Mouse (Mus musculus): ENCODE data around the gene Tlr11.

The Tlr11 gene

GRCm38 (mm10) chr14:50357593-50357992 lies at the start of gene Tlr11:
Gene Tlr11, plus strand, starts transcription at chr14:50357914.
- DNase-seq, result no peak

- no peak for DNase-seq
These were observed 31.1 kb upstream of the Tlr11 start, which contains the start of gene Olfr734 for GRCm38 (mm10) chr14:50326661-50327060. Gene Olfr734, minus strand, starts transcription at chr14:50326761.

DNA sequence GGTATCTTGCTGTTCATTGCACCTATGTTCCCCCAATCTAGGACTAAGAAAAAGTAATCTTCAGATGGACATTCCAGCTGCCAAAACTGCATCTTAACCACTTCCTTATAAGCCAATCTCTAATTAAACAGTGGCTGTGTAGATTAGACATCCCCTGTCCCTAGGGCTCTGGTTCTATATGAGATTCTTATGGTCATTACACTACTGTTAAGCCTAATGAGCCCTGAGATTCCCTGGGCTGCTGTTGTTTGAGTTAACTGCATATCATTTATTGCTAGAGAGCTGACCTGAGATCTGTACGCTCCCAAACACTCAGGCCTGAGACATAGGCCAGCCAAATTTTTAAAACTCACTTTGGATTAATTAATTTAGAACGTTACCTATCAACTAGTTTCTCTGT lies 8.9 kb upstream of the Tlr11 start, which contains the start of gene Olfr735:
Gene Olfr735, minus strand, starts transcription at position 77 of the 400 bp plus-strand sequence.
- DNase-seq, result no peak

GRCm38 (mm10) chr14:50352438-50352837 lies 5.3 kb upstream of the Tlr11 start:
- DNase-seq, result peak; percentile 9 to 36

DNA sequence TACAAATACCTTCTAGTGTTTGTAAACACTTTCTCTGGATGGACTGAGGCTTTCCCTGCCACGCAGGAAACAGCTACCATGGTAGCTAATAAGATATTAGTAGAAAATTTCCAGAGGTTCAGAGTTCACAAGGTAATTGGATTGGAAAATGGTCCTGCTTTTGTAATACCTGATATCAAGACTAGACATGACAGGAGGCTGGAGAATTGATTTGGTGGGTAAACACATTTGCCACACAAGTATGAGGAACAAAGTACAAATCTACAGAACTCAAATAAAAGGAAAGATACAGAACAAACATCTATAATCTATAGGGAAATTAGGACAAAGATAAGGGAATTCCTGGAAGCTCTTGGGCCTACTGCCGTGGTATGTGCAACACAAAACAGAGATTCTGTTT lies 989 bp upstream of the Tlr11 start:
- DNase-seq, result no peak

GRCm38 (mm10) chr14:50360480-50360879 lies 2.8 kb downstream of the Tlr11 start:
- DNase-seq, result no peak

DNA sequence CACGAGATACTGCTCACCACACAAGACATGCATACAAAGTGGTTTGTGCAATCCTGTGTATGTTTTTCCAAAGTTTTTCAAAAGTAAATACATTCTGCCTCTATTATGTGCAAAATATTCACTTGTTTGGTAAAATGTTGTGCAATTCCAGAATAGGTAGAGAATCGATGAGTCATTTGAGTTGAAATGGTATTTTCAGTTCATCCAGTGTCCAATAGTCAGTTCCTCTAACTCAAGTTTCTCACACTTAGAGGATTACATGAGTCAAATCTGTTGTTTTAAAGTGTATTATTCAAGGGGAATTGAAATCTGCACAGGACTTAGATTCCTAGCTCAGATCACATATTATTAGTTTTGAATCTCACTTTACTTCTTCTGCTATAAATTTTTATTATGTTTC lies 5.8 kb downstream of the Tlr11 start:
- no peak for DNase-seq

- no peak for DNase-seq
These were observed 23.1 kb downstream of the Tlr11 start, which contains the start of gene Olfr736 for GRCm38 (mm10) chr14:50380863-50381262. Gene Olfr736, plus strand, starts transcription at chr14:50381163.

DNA sequence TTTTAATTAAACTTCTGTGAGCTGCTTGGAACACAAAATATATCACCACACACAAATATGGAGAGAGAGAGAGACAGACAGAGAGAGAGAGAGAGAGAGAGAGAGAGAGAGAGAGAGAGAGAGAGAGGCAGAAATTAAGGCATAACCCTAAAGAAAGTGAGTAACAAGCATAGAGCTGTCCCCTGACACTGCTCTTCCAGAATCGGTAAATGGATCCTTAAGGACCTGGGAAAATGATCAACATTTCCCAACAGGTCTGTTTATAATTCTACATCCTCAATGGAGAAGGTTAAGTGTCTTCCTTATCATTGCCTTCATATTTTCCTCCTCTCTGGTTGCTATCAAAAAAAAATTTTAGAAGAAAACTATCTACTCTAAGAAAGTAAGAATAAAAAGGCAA lies 49.6 kb downstream of the Tlr11 start, which contains the start of gene Olfr738:
Gene Olfr738, plus strand, starts transcription at position 301 of the 400 bp plus-strand sequence.
- no peak for DNase-seq
